Mouse (Mus musculus): Measurements from ENCODE around the gene Prss32. TPM values are rescaled to one million over a fixed set of nuclear protein-coding genes. Genes with fewer than 3 reads are reported as not detected.

The Prss32 gene
- polyA plus RNA-seq (2012; rRNA removed): 495 and 577 TPM in 2 replicates

DNA sequence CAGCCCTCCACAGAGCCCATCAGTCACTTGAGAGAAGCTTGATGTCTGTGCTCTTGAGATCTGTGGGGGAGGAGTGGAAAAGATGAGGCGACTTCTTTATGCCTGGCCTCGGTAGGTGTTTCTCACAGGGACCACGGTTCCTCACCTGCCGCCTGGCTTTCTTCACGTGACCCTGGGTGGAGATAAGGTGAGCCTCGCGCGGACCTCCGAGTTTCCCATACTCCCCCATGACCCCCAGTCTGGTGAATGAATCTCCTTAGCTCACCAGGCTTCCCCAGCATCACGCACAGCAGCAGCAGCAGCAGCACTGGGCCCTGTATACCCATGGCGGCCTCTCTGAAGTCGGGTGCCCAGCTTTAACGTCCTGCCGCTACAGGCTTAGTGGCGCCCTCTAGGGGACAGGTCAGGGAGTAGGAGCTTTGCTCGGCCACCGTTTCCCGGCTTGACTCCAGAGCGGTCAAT, at the start of gene Prss32, which contains the start of gene Prss41:
Gene Prss32 (plus strand): TSS at position 44 of the 462 bp plus-strand sequence.
Gene Prss41 (minus strand): TSS at position 361 of the 462 bp plus-strand sequence.
- 33% methylated on average over 19 of the region's 19 CpGs for WGBS
- no peak for DNase-seq (ENCODE audit: low read depth, low spot score)

DNA sequence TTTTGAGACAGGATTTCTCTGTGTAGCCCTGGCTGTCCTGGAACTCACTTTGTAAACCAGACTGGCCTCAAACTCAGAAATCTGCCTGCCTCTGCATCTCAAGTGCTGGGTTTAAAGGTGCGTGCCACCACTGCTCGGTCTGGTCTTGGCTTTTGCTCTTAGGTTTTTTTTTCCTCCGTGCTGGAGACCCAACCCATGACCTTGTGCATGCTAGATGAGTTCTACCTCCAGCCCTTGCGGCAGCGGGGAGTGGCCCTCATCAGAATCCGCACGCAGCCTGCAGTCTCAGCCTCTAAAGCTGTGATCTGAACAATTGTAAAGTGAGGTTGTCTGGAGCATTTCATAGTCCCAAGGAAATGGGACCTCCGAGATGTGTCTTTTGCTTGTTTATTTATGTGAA, 48.3 kb upstream of the Prss32 start:
- WGBS: 90% methylated on average over 8 of the region's 8 CpGs
- no peak for DNase-seq (ENCODE audit: low read depth, low spot score)

DNA sequence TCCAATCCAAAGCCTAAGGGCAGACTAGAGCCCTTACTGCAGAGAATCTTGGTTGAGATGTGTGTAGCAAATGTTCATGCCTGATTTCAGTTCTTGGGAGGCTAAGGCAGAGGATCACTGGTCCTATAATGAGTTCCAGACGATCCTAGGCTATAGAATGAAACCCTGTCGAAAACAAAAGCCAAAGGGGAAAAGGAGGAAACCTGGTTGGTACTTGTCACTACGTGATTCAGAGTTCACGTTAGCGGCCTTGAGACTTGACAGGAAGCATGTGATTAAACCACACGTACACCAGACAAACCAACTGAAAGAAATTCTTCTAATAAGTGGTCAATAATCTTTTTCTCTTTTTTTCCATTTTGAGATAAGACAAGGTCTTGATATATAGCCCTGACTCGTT, 46.3 kb upstream of the Prss32 start:
- WGBS: 85% methylated on average over 7 of the region's 7 CpGs
- no peak for DNase-seq (ENCODE audit: low read depth, low spot score)

DNA sequence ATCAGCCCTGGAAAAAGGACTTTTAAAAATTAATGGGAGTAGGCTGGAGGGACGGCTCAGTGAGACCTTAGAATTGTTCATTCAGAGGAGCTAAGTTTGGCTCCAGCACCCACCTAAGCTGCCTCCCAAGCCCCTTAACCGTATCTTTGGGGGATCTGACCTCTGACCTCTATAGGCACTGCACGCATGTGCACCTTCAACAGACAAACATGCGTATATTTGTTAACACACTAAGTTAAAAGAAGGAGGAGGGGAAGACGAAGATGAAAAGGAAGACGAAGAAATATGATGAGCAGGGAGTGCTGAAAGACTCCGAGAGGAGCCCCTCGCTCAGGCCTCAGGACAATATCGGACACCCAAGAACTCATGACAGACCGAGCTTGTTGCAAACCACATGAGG, 42.0 kb upstream of the Prss32 start:
- 95% methylated on average over 10 of the region's 10 CpGs for WGBS
- no peak for DNase-seq (ENCODE audit: low read depth, low spot score)

DNA sequence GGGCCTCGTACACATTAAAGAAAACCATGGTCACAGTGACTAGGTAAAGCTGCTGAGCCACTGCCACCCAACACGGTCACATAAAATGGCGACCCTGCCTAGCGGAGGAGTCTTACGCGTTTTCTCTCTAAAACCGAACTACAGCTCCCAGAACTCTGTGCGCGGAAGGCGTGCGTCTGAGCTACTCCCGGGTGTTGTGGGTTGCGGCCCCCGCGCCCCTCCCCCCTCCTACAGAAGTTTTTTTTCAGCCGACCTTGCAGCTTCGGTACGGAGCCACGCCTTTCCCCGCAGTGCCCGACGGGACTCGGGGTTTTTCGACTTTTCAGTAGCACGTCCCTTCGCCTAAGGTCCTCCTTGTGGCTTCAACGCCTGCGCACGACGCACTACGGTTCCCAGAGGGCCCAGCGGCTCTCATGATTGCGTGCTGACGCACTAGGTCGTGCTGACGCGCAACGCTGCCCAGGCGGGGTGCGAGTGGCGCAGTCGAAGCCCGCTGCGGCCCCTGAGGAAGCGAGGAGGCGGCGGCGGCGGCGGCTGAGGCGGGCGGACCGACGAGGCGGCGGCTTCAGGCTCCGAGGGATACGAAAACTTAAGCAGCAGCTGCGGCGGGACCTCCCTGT, 40.8 kb upstream of the Prss32 start:
- DNase-seq (ENCODE audit: low read depth, low spot score): peak; percentile 97

DNA sequence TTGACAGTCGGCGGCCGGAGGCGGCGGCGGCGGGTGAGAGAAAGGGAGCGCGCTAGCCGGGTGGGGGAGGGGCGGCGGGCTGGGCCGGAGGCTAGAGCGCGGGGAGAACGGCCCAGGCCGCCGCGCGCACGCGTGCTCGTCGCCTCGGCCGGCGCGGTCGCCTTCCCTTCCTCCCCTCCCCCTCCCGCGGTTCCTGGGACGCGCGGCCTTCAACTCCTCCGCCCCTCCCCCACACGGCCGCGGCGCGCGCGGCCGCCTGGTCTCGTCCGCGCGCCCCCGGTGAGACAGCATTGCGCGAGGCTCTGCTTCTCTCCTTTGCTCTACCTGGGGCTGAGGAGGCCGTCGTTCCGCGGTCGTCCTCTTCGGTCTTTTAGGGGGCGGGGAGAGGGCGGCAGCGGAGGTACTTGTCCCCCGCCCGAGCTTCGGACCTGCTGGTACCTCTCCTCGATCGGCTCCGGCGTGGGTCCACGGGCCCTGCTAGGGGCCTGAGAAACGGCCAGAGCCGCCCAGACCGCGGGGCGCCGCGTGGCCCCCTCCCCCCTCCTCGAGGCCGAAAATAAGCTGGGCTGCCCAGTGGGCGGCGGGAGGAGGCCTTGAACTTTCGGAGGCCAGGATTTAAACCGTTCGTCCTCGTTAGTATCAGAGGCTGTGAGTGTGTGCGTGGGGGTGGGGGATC, 40.2 kb upstream of the Prss32 start:
- DNase-seq (ENCODE audit: low read depth, low spot score): no peak

More for the DNA sequence above, 40.8 kb upstream of the Prss32 start:
- under 1% methylated on average over 60 of the region's 60 CpGs for WGBS

DNA sequence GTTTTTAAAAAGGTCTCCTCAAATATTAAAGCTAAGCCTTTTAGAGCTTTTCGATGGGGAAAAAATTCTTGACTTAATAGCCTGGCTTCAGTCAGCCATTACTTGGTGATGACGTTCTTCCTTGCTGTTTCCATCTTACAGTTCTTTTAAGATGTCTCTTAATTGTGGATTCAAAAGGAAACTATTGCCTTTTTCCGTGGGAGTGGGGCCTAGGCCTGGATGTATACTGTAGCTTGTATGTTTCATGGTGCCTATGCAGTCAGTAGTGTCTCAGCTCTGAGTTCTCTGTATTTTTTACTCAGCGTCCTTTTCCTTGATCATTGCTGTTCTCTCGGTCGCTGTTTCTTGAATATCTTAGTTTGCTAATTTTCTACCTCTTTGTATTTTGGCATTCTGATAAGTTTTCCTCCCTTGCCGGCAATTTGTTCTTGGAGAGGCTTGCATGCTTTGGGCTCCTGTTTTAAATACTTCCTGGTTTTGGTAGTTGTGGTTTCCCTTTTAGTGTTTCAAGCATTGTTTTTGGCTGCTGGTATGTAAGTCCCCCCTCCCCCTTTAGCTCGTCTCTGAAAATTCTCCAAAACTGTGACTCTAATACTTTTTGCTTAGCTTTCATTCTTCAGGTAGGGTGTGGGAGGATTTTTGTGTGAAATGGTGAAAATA, 39.1 kb upstream of the Prss32 start:
- WGBS: 0% methylated on average over 8 of the region's 8 CpGs
- no peak for DNase-seq (ENCODE audit: low read depth, low spot score)

More for the DNA sequence above, 40.2 kb upstream of the Prss32 start:
- WGBS: under 1% methylated on average over 75 of the region's 83 CpGs

DNA sequence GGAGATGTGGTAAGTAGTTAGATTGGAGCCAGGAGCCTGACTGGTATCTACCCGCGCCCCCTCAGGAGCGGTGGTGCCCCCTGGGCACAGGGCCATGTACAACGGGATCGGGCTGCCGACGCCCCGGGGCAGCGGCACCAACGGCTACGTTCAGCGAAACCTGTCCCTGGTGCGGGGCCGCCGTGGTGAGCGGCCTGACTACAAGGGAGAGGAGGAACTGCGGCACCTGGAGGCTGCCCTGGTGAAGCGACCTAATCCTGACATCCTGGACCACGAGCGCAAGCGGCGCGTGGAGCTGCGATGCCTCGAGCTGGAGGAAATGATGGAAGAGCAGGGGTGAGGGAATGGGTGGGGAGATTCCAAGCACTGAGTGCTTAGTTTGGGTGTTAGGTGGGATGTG, 36.8 kb upstream of the Prss32 start:
- DNase-seq (ENCODE audit: low read depth, low spot score): no peak
- WGBS: 30% methylated on average over 25 of the region's 25 CpGs

DNA sequence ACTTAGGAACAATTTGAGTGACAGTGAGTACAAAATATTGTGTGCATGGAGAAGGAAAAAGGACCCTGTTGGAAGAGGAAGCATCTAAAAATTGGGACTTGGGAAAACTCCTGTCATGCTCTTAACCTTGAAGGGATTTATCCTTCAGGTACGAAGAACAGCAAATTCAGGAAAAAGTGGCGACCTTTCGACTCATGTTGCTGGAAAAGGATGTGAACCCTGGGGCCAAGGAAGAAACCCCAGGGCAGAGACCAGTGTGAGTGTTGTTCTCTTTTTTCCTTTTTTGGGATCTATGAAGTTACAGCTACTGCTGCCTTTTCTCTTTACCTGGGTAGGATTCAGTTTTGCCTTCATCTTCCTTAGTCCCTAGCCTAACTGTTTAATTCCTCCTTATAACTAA, 35.7 kb upstream of the Prss32 start:
- DNase-seq (ENCODE audit: low read depth, low spot score): no peak
- WGBS: 82% methylated on average over 3 of the region's 3 CpGs

DNA sequence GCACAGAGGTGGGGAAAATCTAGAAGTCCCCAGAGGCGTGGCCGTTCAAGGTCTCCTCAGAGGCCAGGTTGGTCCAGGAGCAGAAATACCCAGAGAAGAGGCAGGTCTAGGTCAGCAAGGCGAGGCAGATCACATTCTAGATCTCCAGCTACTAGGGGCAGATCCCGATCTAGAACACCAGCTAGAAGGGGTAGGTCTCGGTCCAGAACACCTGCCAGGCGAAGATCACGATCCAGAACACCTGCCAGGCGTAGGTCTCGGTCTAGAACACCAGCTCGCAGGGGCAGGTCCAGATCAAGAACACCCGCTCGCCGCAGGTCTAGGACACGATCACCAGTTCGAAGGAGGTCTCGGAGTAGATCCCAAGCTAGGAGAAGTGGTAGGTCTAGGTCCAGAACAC, 28.0 kb upstream of the Prss32 start:
- 98% methylated on average over 16 of the region's 16 CpGs for WGBS
- DNase-seq (ENCODE audit: low read depth, low spot score): no peak

DNA sequence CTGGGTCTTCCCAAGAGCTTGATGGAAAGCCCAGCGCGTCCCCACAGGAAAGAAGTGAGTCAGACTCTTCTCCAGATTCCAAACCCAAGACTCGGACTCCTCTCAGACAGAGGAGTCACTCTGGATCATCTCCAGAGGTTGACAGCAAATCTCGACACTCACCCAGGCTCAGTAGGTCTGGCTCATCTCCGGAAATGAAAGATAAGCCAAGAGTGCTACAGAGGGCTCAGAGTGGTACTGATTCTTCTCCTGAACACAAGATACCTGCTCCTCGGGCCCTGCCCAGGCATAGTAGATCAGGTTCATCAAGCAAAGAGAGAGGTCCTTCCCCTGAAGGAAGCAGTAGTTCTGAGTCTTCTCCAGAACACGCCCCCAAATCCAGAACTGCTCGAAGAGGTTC, 25.1 kb upstream of the Prss32 start:
- DNase-seq (ENCODE audit: low read depth, low spot score): no peak
- WGBS: 97% methylated on average over 8 of the region's 8 CpGs

DNA sequence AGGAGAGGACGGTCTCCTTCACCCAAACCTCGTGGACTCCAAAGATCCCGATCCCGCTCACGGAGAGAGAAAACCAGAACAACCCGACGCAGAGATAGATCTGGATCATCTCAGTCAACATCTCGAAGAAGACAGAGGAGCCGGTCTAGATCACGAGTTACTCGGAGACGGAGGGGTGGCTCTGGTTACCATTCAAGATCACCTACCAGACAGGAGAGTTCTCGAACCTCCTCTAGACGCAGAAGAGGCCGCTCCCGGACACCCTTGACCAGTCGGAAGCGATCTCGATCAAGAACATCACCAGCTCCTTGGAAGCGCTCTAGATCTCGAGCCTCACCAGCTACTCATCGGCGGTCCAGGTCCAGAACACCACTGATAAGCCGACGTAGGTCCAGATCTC, 24.4 kb upstream of the Prss32 start:
- DNase-seq (ENCODE audit: low read depth, low spot score): no peak
- WGBS: 98% methylated on average over 25 of the region's 25 CpGs

DNA sequence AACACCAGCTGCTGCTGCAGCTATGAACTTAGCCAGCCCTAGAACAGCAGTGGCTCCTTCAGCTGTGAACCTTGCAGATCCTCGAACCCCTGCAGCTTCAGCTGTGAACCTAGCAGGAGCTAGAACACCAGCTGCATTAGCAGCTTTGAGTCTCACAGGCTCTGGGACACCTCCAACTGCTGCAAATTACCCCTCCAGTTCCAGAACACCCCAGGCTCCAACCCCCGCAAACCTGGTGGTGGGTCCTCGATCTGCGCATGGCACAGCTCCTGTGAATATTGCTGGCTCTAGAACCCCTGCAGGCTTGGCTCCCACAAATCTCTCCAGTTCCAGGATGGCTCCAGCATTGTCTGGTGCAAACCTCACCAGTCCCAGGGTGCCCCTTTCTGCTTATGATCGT, 22.9 kb upstream of the Prss32 start:
- WGBS: 97% methylated on average over 5 of the region's 5 CpGs
- DNase-seq (ENCODE audit: low read depth, low spot score): no peak

DNA sequence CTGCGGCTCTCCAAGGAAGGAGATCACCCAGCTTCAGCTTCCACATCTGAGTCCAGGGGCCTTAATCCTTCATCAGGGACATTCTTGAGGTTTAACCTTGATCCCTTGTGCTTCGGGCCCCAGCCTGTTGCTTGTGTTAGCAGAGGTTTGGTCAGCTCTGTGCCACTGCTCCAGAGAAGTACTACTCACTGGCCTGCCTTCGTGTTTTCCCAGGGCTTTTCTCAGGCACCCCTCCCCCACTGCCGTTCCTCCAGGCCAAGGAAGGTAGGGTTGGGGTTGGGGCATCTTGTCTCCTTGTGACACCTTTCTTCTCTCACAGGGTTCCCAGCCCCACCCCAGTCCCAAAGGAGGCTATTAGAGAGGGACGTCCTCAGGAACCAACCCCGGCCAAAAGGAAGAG, 21.6 kb upstream of the Prss32 start:
- no peak for DNase-seq (ENCODE audit: low read depth, low spot score)
- 67% methylated on average over 6 of the region's 6 CpGs for WGBS

DNA sequence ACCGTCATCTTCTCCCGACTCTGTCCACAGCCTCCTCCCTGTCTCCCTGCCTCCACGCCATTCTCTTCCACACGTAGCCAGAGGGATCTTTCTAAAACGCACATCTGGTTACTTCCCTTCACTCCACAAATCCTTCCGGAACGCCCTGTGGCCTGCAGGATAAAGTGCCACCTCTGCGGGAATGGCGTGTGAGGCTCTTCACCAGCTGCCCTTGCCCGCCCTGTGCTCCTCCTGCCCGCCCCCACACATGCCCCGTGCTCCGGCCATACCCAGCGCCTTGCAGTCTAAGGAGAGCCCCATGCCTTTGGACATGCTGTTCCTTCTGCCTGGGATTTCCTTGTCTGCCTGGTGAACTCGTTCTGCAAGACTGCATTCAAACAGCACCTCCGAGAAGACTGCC, 20.6 kb upstream of the Prss32 start:
- no peak for DNase-seq (ENCODE audit: low read depth, low spot score)
- 79% methylated on average over 16 of the region's 16 CpGs for WGBS

DNA sequence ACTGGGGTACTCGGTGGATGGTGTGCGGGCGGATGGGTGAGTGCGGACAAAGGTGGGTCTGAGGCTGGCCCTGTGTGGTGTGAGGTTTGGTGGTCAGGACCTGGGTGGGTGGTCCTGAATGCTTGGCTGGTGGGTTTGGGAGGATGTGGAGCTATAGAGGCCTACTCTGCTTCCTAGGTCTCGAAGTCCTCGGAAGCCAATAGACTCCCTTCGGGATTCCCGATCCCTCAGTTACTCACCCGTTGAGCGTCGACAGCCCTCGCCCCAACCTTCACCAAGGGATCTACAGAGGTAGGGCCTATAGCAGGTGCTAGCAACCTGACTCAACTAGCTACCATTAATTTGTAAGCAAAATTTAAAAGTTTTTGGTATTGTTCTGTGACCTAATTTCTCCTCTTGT, 20.0 kb upstream of the Prss32 start:
- WGBS: 87% methylated on average over 12 of the region's 12 CpGs
- DNase-seq (ENCODE audit: low read depth, low spot score): no peak

DNA sequence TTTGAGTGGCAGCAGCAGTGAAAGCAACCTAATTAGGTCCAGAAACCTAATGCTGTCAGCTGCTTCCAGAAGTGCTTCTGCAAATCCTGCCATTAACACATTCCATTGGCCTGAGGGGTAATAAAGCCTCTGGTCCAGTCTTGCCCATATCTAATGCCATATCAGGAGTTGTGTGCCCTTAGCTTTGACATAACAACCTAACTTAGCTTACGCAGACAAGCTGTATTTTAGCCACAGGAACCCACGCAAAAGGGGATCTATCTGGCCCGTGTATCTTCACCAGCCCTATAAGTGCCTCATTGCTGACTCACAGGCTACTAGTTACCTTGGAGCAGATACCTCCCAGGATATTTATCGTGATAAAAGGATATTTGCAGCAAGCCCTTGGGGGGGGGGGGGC, 18.1 kb upstream of the Prss32 start:
- DNase-seq (ENCODE audit: low read depth, low spot score): no peak
- 76% methylated on average over 4 of the region's 4 CpGs for WGBS

DNA sequence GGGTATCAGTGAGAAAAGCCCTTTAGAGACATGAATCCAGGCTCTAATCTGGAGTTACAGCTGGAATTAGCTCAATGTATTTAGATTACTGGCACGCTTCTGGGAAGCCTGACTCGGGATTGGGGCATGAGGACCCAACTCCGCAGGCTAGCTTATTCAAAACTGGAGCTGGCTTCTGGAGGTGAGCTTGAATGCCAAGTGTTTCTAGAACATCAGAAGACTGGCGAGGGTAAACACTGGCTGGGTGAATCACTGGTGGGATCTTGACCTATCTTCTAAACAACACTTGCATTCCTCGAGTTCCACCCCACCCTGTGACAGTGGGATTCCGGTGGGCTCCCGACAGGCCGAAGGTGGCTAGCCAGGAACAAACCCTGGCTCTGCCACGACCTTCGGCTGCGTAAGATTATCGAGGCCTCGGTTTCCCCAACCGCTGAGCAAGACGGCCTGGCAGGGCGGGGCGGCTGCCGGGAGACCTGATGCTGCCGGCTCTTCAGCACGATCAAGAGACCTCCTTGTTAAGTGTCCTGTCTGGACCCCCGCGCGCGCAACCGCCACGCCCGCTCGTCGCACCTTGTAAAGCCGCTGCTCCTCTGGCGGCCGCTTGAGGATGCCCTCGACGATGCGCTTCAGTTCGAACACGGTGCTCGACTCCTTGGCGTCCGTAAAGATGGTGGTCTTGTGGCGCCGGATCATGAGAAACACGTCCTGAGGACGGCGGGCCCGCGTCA, 15.2 kb upstream of the Prss32 start:
- no peak for DNase-seq (ENCODE audit: low read depth, low spot score)
- WGBS: 1% methylated on average over 43 of the region's 47 CpGs

DNA sequence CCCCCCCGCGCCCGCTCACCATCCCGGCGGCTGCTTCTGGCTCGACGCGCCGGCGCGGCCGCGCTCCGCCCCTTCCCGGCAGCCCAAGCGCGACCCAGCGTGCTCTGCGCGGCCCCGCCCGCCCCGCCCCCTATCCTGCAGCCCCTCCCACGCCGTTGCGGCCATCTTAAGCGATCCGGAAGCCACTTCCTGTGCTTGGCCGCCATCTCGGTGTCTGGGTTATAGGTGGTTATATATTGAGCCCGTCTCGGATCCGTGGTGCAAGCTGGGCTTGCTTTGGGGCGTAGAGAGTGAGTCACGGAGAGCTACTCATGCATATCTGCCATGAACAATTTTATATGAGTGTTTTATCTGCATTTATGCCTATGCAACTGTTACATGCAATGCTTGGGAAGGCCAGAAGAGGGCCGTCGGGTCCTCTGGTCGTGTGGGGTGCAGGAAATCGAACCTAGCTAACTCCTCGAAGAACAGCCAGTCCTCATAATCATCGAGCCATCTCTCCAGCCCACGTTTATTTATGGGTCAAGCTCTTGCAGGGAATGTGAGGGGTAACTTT, 14.5 kb upstream of the Prss32 start, which contains the start of gene Elob:
Gene Elob (minus strand): TSS at position 73 of the 556 bp plus-strand sequence.
- under 1% methylated on average over 31 of the region's 42 CpGs for WGBS
- no peak for DNase-seq (ENCODE audit: low read depth, low spot score)

DNA sequence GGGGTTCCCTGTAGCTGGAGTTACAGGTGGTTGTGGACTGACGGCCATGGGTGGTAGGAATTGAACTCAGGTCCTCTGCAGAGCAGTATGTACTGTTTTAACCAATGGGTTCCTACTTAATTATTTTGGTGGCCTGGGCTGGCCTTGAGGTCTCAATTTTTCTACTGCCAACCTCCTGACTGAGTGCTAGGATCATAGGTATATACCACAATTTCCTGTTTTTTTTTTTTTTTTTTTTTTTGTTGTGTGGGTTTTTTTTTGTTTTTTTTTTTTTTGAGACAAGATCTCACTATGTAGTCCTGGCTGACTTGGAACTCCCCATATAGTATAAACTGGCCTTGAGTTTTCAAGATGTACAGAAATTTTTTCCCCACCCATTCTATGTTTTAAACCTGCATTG, 12.5 kb upstream of the Prss32 start:
- WGBS: 100% methylated on average over 1 of the region's 1 CpGs
- DNase-seq (ENCODE audit: low read depth, low spot score): no peak

Data from large intestine, adult 2 months (tissue).